Mouse (Mus musculus): ENCODE data around the gene Gskip.

Gene Gskip

DNA sequence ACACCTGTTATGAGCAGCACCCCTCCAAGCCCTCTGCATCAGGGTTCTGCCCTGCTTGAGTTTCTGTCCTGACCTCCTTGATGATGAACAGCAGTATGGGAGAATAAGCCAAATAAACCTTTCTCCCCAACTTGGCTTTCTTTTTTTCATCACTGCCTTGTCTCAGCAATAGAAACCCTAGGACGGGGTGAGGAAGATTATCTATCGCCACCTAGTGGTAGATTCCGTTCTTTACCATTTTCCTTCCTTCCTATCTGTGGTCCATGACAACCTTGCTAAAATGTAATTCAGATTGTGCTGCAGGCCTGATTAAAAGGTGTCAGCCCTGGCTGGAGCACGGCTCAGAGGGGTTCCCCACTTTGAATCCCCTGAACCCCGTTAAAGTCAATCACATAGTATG, 38.0 kb downstream of the Gskip start:
- DNase-seq (ENCODE audit: low read depth, low spot score) = no peak

DNA sequence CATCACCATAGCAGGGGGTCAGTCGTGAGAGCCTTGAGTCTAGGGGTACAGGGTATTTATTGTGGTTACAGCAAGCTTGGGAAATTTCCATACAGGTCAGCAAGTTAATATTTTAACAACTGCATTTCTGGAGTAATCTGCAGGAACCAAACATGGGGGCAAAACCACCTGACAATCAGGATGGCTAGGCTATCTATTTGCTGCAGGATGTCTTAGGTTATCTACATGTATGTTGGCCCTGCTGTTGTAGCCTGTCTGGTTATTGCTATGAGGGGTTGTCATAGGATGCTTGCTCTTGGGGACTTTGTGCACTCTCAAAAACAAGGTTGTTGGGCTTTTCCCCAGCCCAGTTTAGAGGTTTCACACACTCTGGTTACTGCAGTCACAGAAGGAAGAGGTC, 40.0 kb downstream of the Gskip start:
- DNase-seq (ENCODE audit: low read depth, low spot score) = no peak

DNA sequence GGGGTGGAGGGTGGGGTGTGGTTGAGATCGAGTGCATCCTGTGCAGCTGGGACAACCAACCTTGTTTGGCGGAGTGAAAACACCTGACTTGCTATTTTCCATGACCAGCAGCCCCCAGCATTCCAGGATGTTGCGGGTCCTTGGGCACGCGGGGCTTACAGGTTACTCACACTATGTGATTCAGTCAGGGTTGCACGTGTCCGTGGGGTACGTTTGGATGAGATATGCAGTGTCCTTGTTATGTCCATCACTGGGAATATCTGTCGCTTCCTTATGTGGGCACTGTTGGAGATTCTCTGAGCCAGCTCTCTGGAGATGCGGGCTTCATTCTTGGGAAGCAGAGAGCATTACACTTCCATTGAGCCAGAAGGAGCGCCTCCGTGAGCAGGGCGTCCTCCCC, 41.1 kb downstream of the Gskip start:
- DNase-seq (ENCODE audit: low read depth, low spot score) = no peak

DNA sequence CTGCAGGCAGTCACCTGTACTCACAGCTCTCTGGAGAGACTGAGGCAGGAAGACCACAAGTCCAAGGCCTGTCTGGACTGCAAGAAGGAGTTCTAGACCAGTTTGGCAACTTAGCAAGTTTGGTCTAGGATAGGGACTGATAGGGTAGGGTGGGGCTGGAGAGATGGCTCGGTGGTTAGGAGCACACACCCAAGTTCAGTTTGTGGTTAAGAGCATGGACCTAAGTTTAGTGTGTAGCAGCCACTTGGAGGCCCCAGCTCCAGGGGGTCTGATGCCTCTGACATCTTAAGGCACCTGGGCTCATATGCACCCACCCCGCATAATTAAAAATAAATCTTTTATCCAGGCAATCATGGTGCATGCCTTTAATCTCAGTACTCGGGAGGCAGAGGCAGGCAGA, 42.6 kb downstream of the Gskip start:
- no peak for DNase-seq (ENCODE audit: low read depth, low spot score)

DNA sequence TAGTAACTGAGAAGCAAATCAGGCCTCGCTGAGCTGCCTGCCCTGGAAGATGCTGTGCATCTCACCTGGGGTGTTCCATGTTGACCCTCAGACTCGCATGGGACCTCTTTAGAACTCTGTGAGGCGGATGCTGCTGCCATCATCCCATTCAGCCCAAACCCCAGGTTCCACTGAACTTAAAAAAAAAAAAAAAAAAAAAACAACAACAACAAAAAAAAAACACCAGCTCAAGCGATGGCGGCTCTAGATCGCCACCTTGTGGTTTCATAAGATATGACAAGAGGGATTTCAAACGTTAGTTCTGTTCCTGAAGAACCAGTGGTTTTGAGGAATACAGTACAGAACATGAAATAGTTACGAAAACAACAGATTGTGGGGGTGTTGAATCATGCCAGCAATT, 43.3 kb downstream of the Gskip start:
- DNase-seq (ENCODE audit: low read depth, low spot score) = no peak

DNA sequence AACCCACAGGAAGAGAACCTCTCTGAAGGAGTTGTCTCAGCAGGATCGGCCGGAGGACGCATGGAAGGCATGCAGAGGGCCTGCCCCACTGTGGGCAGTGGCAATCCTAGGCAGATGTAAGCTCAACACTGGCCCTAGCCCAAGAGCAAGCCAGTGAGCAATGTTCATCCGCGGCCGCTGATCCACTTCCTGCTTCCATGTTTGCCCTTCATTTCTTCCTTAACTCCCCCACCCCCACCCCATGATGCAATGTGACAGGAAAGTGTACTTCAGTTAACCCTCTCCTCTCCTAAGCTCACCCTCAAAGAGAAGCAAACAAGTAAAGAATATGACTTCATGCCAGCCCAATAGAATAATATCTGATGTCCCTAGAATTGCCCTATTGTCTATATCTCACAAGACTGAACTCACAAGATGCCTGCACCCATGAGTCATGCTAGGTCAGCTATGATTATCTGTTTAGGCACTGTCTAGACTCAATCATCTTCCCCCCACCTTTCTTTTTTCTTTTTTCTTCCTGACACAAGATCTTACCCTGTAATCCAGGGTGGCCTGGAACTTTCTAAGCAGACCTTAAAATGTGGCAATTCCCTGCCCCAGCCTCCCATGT, 46.3 kb downstream of the Gskip start:
- DNase-seq (ENCODE audit: low read depth, low spot score) = no peak

DNA sequence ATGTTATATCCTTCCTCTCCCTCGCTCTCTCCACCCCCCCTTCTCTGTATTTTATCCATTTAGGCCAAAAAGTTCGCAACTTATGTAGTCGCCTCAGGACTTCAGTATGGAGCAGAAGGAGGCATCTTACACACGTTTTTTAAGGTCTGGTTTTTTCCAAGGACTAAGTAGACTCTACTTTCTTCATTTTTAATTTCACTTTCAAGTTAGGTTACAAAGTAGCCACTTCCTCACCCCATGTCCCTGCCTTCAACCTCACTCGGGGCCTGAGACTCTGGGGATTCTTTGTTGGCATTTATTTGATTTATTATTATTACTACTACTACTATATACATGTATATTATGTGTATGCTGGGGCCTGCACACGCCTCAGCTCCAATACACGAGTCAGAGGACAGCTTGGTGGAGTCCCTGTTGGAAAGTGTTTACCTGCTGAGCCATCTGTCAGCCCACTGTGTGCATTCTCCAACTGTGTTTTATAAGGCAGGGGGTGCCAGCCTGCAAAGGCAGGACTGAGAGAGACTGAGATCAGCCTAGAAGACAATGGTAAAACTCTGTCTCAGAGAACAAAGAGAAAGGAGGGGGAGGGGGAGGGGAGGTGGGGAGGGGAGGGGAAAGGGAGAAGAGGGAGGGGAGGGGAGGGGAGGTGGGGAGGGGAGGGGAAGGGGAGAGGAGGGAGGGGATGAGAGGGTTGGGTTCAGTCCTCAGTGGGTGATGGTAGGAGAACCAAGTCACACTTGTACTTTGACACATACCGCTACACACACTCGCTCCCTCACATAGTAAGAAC, 48.9 kb downstream of the Gskip start:
- DNase-seq (ENCODE audit: low read depth, low spot score) = no peak

DNA sequence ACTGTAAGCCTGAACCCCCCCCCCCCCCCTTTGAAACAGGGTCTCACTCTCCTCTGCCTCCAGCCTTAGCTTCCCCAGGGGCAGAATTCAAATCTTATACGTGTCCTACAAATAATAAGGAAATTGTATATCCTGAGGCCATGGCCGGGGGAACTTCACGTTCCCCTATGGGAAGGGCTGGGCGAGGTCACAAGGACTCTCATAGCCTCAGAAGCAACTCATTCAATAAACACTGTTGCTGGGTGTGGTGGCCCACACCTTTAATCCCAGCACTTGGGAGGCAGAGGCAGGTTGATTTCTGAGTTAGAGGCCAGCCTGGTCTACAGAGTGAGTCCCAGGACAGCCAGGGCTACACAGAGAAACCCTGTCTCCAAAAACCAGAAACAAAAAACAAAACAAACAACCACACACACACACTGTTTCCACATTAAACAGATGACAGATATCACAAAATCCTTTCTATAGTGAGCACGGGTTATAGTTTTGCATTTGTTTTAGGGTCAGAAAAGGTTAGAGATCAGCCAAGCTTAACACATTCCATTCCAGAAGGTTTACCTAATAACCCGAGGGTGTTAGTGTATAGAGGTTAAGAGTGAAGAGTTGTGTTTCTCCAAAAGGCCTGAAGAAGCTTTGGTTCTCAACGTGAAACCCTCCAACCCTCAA, 50.7 kb downstream of the Gskip start:
- no peak for DNase-seq (ENCODE audit: low read depth, low spot score)

DNA sequence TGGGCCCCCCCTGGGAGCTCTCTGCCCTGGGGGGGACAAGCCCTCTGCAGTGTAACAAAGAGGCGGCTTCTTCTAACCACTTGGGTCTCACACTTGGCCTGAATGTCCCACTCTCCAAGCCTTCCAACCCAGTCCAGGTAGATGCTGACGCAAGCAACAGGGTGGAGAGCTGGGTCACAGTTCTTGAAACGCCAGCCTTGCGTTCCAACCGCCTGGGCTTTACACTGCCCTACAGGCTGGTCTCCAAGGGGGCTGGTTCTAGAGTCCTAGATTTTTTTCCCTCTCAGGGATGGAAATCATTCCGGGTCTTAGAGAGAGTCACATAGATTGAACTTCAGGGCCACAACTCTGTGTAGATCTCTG, 51.2 kb downstream of the Gskip start:
- DNase-seq (ENCODE audit: low read depth, low spot score) = no peak

DNA sequence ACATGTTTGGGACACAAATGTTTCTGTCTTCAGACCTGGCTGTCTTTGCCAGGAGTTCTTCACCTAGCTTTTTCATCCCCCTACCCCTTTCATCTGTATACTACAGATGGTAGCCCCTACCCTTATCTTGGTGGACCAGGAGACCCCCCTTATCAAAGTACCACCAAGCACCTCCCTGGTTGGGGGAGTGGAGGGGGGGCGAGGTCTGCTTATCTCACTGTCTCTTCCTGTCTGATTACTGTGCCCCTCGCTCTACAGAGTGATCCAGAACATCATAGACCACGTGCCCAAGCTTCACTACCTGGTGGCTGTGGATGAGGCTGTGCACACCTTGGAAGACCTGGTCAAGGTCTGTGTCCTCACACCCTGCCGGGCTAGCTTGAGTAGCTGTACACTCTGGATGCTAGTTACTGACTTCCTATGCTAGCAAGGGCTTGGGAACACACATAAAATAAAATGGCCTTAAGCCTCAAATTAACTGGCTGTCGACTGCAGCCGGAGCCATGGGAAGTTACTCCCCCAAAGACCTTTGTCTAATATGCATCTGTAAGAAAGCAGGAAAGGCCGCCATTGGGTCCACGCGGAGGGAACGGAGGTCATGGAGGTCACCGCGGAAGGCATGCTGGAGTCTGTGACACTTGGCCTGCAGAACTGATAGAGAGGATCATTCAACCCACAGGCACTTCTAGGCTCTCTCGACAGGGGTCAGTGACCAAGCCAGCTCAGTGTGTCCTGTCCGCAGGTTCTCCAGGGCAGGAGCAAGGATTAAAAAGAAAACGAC, 53.9 kb downstream of the Gskip start:
- DNase-seq (ENCODE audit: low read depth, low spot score) = no peak

DNA sequence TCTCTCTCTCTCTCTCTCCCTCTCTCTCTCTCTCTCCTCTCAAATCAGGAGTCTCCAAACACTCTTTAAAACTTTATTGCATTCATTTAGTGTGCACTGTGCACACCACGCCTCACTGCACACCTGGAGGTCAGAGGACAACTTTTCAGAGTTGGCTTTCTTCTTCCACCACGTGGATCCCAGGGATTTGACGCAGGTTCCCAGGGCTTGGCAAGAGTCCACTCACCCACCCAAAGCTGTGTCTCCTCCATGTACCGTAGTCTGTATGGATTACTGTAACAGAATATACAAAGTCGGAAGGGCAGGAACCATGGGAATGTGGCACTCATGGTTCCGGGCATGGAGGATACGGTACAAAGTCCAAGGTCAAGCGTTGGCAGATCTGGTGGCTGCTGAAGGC, 55.0 kb downstream of the Gskip start:
- DNase-seq (ENCODE audit: low read depth, low spot score) = no peak

DNA sequence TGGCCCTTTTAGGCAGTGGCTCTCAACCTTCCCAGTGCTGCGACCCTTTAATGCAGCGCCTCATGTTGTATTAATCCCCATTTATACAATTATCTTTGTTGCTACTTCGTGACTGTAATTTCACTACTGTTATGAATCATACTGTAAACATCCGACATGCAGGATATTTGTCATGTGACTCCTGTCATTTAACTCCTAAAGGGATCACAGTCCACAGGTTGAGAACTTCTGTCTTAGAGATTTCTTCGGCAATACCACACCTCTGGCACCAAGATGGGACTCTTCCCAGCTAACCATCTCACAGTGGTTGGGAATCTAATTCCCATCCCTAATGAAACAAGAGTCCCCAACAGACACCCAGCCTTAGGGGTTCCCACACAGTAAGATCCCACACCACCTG, 63.5 kb downstream of the Gskip start:
- DNase-seq (ENCODE audit: low read depth, low spot score) = no peak

Measured in WW6 (cell line).